Mouse (Mus musculus) stomach, embryonic 16.5 days (tissue): ENCODE measurements around the gene Acot11. TPM values are rescaled to one million over a fixed set of nuclear protein-coding genes. Genes with fewer than 3 reads are reported as not detected.
"Not testable (repeated sequence)": the region's sequence is repeated elsewhere in the genome, so short reads cannot be mapped to it uniquely, and the experiment has no call there.

Source experiments
- ATAC-seq: fragments of 200-750 bp; cut with Nextera tagmentation; 2 replicates; pipeline ENCODE4 v1.8.0; 2017; ENCODE audit warnings: moderate number of reproducible peaks, moderate TSS enrichment; ENCODE audit not compliant: insufficient read depth, low FRiP score
- H3K27ac ChIP-seq: fragments of 300-500 bp; sonication (generic); 2 replicates; pipeline ENCODE4 v1.5.1; 2014; ENCODE audit warnings: low read length
- H3K27me3 ChIP-seq: fragments of 300-500 bp; sonication (generic); 2 replicates; pipeline ENCODE4 v1.6.1; 2014; ENCODE audit warnings: low read length, control low read depth, mixed read lengths; ENCODE audit not compliant: control insufficient read depth, insufficient read depth
- H3K36me3 ChIP-seq: fragments of 300-500 bp; sonication (generic); 2 replicates; pipeline ENCODE4 v1.6.1; 2014; ENCODE audit warnings: low read length; ENCODE audit not compliant: control insufficient read depth, insufficient read depth
- H3K4me1 ChIP-seq: fragments of 300-500 bp; sonication (generic); 2 replicates; pipeline ENCODE4 v1.6.1; 2014; ENCODE audit warnings: low read length, control low read depth, mixed read lengths; ENCODE audit not compliant: control insufficient read depth, insufficient read depth
- H3K4me2 ChIP-seq: fragments of 300-500 bp; sonication (generic); 2 replicates; pipeline ENCODE4 v1.6.1; 2014; ENCODE audit warnings: low read depth, low read length, mixed read lengths
- H3K4me3 ChIP-seq: fragments of 300-500 bp; sonication (generic); replicated peaks from 2 replicates; pipeline ENCODE4 v1.5.1; 2014; ENCODE audit warnings: mild to moderate bottlenecking, low read length
- H3K9ac ChIP-seq: fragments of 300-500 bp; sonication (generic); 2 replicates; pipeline ENCODE4 v1.6.1; 2014; ENCODE audit warnings: low read length
- H3K9me3 ChIP-seq: fragments of 300-500 bp; sonication (generic); replicated peaks from 2 replicates; pipeline ENCODE4 v1.6.1; 2016; ENCODE audit warnings: low read length, control low read depth; ENCODE audit not compliant: control insufficient read depth
- WGBS: fragments of 180-500 bp; shearing (Covaris S2); extraction: QIAGEN DNeasy Blood & Tissue Kit; methylation state at CpG from one replicate; pipeline ENCODE4 v1.1.7; 2014; 5-methylcytosine and 5-hydroxymethylcytosine counted together
- polyA plus RNA-seq: library from polyadenylated mRNA; unstranded; fragments of >200 nt; fragmentation: Nextera tagmentation; extraction: Ambion mirVana; gene quantifications from 2 replicates; pipeline ENCODE4 v1.2.1, GENCODE M21; 2015

Acot11 gene
- polyA plus RNA-seq, 1 experiment from 2014 or later = 7.9 TPM

- no peaks in the 10 kb centered on the region for H3K36me3 ChIP-seq
- peak overlapping the region; percentile 48 for H3K4me2 ChIP-seq
- H3K9me3 ChIP-seq = no peaks in the 10 kb centered on the region
- H3K9ac ChIP-seq = peak overlapping the region; percentile 58; the same call in 1 of the 2 replicates
- WGBS = 41% methylated on average over 10 of the region's 10 CpGs
- H3K27me3 ChIP-seq = no peaks in the 10 kb centered on the region
- peak overlapping the region; percentile 32 for H3K4me3 ChIP-seq
- H3K27ac ChIP-seq = peak overlapping the region; percentile 57
- H3K4me1 ChIP-seq = peaks cover 22% of the 10 kb centered on the region
- ATAC-seq = no peak; the same call in 1 of the 2 replicates
These were observed 5.8 kb downstream of the Acot11 start for GRCm38 (mm10) chr4:106798908-106799546.

DNA sequence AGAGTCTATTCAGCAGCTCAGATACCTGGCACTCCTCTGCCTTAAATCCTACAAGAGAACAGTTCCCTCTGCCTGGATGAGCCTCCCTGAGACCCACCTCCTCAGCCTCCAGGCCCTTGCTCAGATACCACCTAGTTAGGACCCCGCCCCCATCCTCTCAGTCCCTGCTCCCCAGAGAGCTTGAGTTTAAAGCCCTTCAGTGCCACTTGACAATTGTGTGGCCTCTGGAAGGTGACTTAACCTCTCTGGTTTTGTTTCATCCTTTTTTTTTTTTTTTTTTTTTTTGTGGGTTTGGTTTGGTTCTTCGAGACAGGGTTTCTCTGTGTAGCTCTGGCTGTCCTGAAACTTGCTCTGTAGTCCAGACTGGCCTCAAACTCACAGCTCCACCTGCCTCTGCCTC is 9.5 kb downstream of the Acot11 start:
- no peaks in the 10 kb centered on the region for H3K9me3 ChIP-seq
- H3K36me3 ChIP-seq = no peaks in the 10 kb centered on the region
- H3K9ac ChIP-seq = no peak overlapping the region
- no peak overlapping the region for H3K27ac ChIP-seq
- H3K4me3 ChIP-seq = no peak overlapping the region
- WGBS = 90% methylated on average over 2 of the region's 2 CpGs
- H3K27me3 ChIP-seq = no peaks in the 10 kb centered on the region
- peaks cover 20% of the 10 kb centered on the region for H3K4me1 ChIP-seq
- ATAC-seq = no peak
- no peak overlapping the region for H3K4me2 ChIP-seq

DNA sequence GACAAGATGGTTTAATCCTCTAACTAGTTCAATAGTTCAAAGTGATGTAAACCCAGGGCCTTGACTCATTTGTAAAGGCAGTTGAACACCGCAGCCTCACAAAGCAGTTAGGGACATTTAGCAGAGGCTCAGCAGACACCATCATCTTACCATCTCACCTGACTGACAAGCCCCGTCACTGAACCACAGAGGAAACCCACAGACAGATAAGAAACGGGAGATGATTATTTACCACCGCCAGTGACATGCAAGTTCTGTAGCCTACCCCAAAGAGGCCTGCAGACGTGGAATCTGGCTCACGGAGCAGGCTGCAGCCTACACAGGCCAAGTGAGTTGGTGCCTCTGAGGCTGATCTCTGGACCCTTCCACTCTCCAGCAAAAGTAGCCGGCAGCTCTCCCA is 10.6 kb downstream of the Acot11 start:
- Histone ChIP-seq H3K27me3 (no peaks in the 10 kb centered on the region), H3K4me1 (peaks cover 10% of the 10 kb centered on the region; the same call in 1 of the 2 replicates), H3K9me3 (no peaks in the 10 kb centered on the region), H3K27ac (no peak overlapping the region), H3K9ac (no peak overlapping the region), H3K4me2 (no peak overlapping the region), H3K36me3 (no peaks in the 10 kb centered on the region), H3K4me3 (no peak overlapping the region)
- WGBS = 86% methylated on average over 7 of the region's 7 CpGs
- no peak for ATAC-seq

- not testable (repeated sequence) for H3K9ac ChIP-seq
- WGBS = 94% methylated on average over 9 of the region's 9 CpGs
These were observed 11.0 kb downstream of the Acot11 start for GRCm38 (mm10) chr4:106793826-106794225.

GRCm38 (mm10) chr4:106792276-106792675 is 12.5 kb downstream of the Acot11 start:
- H3K9ac ChIP-seq = no peak overlapping the region
- peaks cover 6% of the 10 kb centered on the region; the same call in 1 of the 2 replicates for H3K4me1 ChIP-seq
- no peak overlapping the region for H3K4me2 ChIP-seq
- H3K36me3 ChIP-seq = no peaks in the 10 kb centered on the region
- no peaks in the 10 kb centered on the region for H3K9me3 ChIP-seq
- no peak for ATAC-seq
- no peak overlapping the region for H3K27ac ChIP-seq
- no peaks in the 10 kb centered on the region for H3K27me3 ChIP-seq
- no peak overlapping the region for H3K4me3 ChIP-seq

More at GRCm38 (mm10) chr4:106793826-106794225, 11.0 kb downstream of the Acot11 start:
- not testable (repeated sequence) for H3K9me3 ChIP-seq, H3K4me3 ChIP-seq, H3K4me2 ChIP-seq, H3K27me3 ChIP-seq, H3K4me1 ChIP-seq, H3K27ac ChIP-seq, ATAC-seq, H3K36me3 ChIP-seq

DNA sequence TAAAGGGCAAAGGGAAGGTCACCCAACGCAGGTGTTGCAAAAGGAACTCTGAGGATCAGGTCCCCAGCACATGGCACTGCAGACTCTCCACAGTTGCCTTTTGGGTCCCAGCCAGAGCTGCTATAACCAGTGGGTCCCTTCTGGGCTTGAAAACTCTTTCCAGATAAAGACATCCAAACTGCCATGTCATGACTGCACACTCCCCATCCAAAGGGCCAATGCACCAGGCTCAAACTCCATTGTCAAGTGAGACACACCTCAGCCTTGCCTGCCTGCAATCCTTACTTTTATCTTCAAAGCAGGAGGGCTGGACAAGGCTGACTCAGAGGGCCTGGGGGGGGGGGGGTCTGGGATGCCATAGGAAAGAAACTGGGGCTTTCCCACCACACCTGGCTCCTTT is 13.9 kb downstream of the Acot11 start:
- no peaks in the 10 kb centered on the region for H3K9me3 ChIP-seq
- 74% methylated on average over 1 of the region's 1 CpGs for WGBS
- no peak for ATAC-seq
- peaks cover 13% of the 10 kb centered on the region for H3K4me1 ChIP-seq
- H3K36me3 ChIP-seq = no peaks in the 10 kb centered on the region
- no peaks in the 10 kb centered on the region for H3K27me3 ChIP-seq
- H3K4me3 ChIP-seq = no peak overlapping the region
- H3K27ac ChIP-seq = no peak overlapping the region
- H3K4me2 ChIP-seq = no peak overlapping the region
- H3K9ac ChIP-seq = no peak overlapping the region

DNA sequence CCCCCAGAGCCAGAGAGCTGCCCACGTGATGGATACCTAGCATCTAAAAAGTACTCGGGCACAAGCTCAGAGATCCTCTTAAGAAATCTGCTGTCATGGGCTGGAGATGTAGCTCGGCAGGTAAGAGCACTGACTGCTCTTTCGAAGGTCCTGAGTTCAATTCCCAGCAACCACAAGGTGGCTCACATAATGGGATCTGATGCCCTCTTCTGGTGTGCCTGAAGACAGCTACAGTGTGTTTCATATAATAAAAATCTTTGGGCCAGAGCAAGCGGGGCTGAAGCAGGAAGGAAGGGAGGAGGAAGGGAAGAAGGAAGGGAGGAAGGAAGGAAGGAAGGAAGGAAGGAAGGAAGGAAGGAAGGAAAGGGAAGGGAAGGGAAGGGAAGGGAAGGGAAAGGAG is 14.6 kb downstream of the Acot11 start:
- H3K4me3 ChIP-seq, H3K9ac ChIP-seq, H3K4me2 ChIP-seq, H3K9me3 ChIP-seq, H3K27ac ChIP-seq, H3K36me3 ChIP-seq, ATAC-seq, H3K27me3 ChIP-seq: not testable (repeated sequence)
- WGBS = 82% methylated on average over 5 of the region's 5 CpGs
- peaks cover 18% of the 10 kb centered on the region for H3K4me1 ChIP-seq

DNA sequence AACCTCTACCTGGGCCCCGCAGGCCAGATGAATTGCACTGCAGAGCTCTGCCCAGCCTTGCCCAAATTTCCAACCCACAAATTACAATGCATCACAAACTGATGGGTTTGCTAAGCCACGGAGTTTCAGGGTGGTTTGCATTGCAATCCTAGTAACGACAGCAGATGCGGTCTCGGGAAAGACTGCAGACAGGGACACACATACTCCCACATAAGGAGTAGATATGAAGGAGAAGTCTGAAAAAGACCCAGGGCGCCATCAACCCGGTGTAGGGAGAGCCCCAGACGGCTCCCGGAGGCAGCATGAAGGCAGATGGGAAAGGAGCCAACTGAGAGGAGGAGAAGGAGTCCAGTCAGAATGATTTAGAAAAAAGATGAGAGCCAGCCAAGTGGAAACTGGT is 15.1 kb downstream of the Acot11 start:
- Histone ChIP-seq H3K4me2 (no peak overlapping the region), H3K27me3 (no peaks in the 10 kb centered on the region), H3K4me3 (no peak overlapping the region), H3K36me3 (no peaks in the 10 kb centered on the region), H3K9ac (0 out of 2 replicates have a peak overlapping the region, but pooled peaks have one; percentile 28), H3K27ac (no peak overlapping the region), H3K9me3 (no peaks in the 10 kb centered on the region), H3K4me1 (peaks cover 18% of the 10 kb centered on the region)
- 53% methylated on average over 9 of the region's 9 CpGs for WGBS
- ATAC-seq = no peak

DNA sequence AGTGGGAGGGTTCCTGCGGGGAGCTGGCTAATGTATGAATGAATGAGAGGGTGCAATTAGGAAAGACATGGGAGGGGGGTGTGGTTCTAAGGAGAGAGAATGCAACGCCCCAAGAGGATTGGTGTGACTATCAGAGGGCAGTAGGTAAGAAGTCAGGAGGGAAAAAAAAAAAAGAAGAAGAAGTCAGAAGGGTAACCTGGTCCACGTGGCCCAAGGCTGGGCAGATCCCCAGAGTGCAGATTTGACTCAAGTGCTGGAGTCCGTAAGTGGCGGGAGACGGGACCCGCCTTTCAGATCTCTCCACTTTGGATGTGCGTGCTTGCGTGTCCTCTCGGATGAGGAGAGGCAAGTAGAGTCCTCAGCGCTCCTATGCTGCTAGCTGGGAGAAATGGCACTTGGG is 16.2 kb downstream of the Acot11 start:
- H3K4me2 ChIP-seq = no peak overlapping the region
- no peak overlapping the region for H3K4me3 ChIP-seq
- no peaks in the 10 kb centered on the region for H3K27me3 ChIP-seq
- H3K9ac ChIP-seq = no peak overlapping the region
- 84% methylated on average over 11 of the region's 11 CpGs for WGBS
- H3K9me3 ChIP-seq = no peaks in the 10 kb centered on the region
- peaks cover 18% of the 10 kb centered on the region for H3K4me1 ChIP-seq
- H3K27ac ChIP-seq = no peak overlapping the region
- ATAC-seq = no peak
- no peaks in the 10 kb centered on the region for H3K36me3 ChIP-seq
